Mouse (Mus musculus): ENCODE results near the gene 9130023H24Rik. TPM values are rescaled to one million over a fixed set of nuclear protein-coding genes. Genes with fewer than 3 reads are reported as not detected.
A peak's percentile ranks its signal among the peaks of the same experiment; 100 is the strongest.

9130023H24Rik gene
- polyA plus RNA-seq, 1 experiment from 2014 or later = 11.5 TPM

DNA sequence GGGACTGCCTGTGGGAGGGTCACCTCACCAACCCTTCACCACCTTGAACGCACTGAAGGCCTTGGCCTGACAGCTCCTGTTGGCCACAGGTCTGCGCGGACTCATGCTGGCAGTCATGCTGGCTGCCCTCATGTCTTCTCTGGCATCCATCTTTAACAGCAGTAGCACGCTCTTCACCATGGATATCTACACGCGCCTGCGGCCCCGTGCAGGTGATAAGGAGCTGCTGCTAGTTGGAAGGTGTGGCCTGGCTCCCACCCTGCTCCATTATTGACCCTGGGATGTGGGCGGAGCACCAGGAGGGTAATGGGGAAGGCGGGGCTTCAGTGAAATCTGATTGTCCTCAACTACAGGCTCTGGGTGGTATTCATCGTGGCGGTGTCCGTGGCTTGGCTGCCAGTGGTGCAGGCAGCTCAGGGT, 32.6 kb upstream of the 9130023H24Rik start:
- ATAC-seq (ENCODE audit: low FRiP score, low TSS enrichment) = no peak
- H3K9me3 ChIP-seq (ENCODE audit: control insufficient read depth, low read length) = no peaks in the 10 kb centered on the region
- WGBS = 61% methylated on average over 13 of the region's 13 CpGs

GRCm38 (mm10) chr7:128267813-128268212, 30.0 kb upstream of the 9130023H24Rik start:
- no peaks in the 10 kb centered on the region for H3K9me3 ChIP-seq (ENCODE audit: control insufficient read depth, low read length)
- no peak overlapping the region for H3K9ac ChIP-seq (replicated peaks; ENCODE audit: low read length)
- no peak overlapping the region for H3K27ac ChIP-seq (replicated peaks; ENCODE audit: low read depth, low read length)
- no peaks in the 10 kb centered on the region for H3K4me1 ChIP-seq (ENCODE audit: control insufficient read depth, insufficient read depth, low read length)
- peaks cover 18% of the 10 kb centered on the region for H3K36me3 ChIP-seq (ENCODE audit: control insufficient read depth, insufficient read depth, low read length)
- ATAC-seq (ENCODE audit: low FRiP score, low TSS enrichment) (no peak), DNase-seq (no peak)
- no peak overlapping the region for H3K4me3 ChIP-seq (replicated peaks; ENCODE audit: low read depth, low read length)
- no peak overlapping the region for H3K4me2 ChIP-seq (ENCODE audit: low read length)
- H3K27me3 ChIP-seq (ENCODE audit: control insufficient read depth, insufficient read depth, low read length) = no peaks in the 10 kb centered on the region
- 90% methylated on average over 7 of the region's 7 CpGs for WGBS

More for the DNA sequence above, 32.6 kb upstream of the 9130023H24Rik start:
- no peak overlapping the region for H3K4me3 ChIP-seq (replicated peaks; ENCODE audit: low read depth, low read length)
- no peaks in the 10 kb centered on the region for H3K27me3 ChIP-seq (ENCODE audit: control insufficient read depth, insufficient read depth, low read length)
- H3K27ac ChIP-seq (replicated peaks; ENCODE audit: low read depth, low read length) = no peak overlapping the region
- DNase-seq = no peak
- no peak overlapping the region for H3K4me2 ChIP-seq (ENCODE audit: low read length)
- H3K4me1 ChIP-seq (ENCODE audit: control insufficient read depth, insufficient read depth, low read length) = no peaks in the 10 kb centered on the region
- H3K36me3 ChIP-seq (ENCODE audit: control insufficient read depth, insufficient read depth, low read length) = peaks cover 36% of the 10 kb centered on the region
- no peak overlapping the region for H3K9ac ChIP-seq (replicated peaks; ENCODE audit: low read length)

- no peaks in the 10 kb centered on the region for H3K4me1 ChIP-seq (ENCODE audit: control insufficient read depth, insufficient read depth, low read length)
- H3K4me2 ChIP-seq (ENCODE audit: low read length) = no peak overlapping the region
- no peaks in the 10 kb centered on the region for H3K9me3 ChIP-seq (ENCODE audit: control insufficient read depth, low read length)
- no peak for ATAC-seq (ENCODE audit: low FRiP score, low TSS enrichment)
- no peak overlapping the region for H3K9ac ChIP-seq (replicated peaks; ENCODE audit: low read length)
- no peak overlapping the region for H3K4me3 ChIP-seq (replicated peaks; ENCODE audit: low read depth, low read length)
- WGBS = 69% methylated on average over 13 of the region's 13 CpGs
- no peak for DNase-seq
- H3K27me3 ChIP-seq (ENCODE audit: control insufficient read depth, insufficient read depth, low read length) = no peaks in the 10 kb centered on the region
- no peak overlapping the region for H3K27ac ChIP-seq (replicated peaks; ENCODE audit: low read depth, low read length)
- peaks cover 17% of the 10 kb centered on the region for H3K36me3 ChIP-seq (ENCODE audit: control insufficient read depth, insufficient read depth, low read length)
Measured at GRCm38 (mm10) chr7:128267391-128267790, 29.6 kb upstream of the 9130023H24Rik start.

- Histone ChIP-seq H3K9me3 (ENCODE audit: control insufficient read depth, low read length) (no peaks in the 10 kb centered on the region), H3K4me2 (ENCODE audit: low read length) (no peak overlapping the region), H3K27ac (replicated peaks; ENCODE audit: low read depth, low read length) (no peak overlapping the region), H3K4me3 (replicated peaks; ENCODE audit: low read depth, low read length) (no peak overlapping the region), H3K9ac (replicated peaks; ENCODE audit: low read length) (no peak overlapping the region), H3K4me1 (ENCODE audit: control insufficient read depth, insufficient read depth, low read length) (no peaks in the 10 kb centered on the region), H3K27me3 (ENCODE audit: control insufficient read depth, insufficient read depth, low read length) (no peaks in the 10 kb centered on the region), H3K36me3 (ENCODE audit: control insufficient read depth, insufficient read depth, low read length) (peaks cover 3% of the 10 kb centered on the region)
- DNase-seq (no peak), ATAC-seq (ENCODE audit: low FRiP score, low TSS enrichment) (no peak)
- 82% methylated on average over 5 of the region's 5 CpGs for WGBS
Measured at GRCm38 (mm10) chr7:128266056-128266455, 28.2 kb upstream of the 9130023H24Rik start.

DNA sequence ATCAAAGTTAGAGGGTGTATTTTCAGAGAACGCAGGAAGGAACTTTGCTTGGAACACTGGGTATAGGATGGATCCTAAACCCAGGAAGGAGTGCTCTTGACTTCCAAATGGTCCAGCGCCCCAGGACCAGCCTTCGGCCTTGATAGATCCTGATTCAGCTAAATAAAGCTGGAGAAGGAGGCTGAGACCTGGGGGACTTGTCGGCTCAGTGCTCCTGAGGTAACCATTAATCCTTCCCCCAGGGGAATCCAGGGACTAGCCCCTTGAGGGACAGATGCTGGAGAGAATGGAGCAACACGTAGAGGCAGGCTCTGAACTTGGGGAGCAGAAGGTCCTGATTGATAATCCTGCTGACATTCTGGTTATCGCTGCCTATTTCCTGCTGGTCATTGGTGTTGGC, 27.6 kb upstream of the 9130023H24Rik start, which contains the start of gene Slc5a2:
TSS of gene Slc5a2 (plus strand) at position 247 of the 400 bp plus-strand sequence.
- 0 out of 2 replicates have a peak, but pooled peaks cover 2% of the 10 kb centered on the region for H3K36me3 ChIP-seq (ENCODE audit: control insufficient read depth, insufficient read depth, low read length)
- DNase-seq (no peak), ATAC-seq (ENCODE audit: low FRiP score, low TSS enrichment) (no peak)
- no peaks in the 10 kb centered on the region for H3K27me3 ChIP-seq (ENCODE audit: control insufficient read depth, insufficient read depth, low read length)
- no peak within 1 kb of the TSS for H3K4me3 ChIP-seq (replicated peaks; ENCODE audit: low read depth, low read length)
- no peaks in the 10 kb centered on the region for H3K9me3 ChIP-seq (ENCODE audit: control insufficient read depth, low read length)
- no peak within 1 kb of the TSS for H3K27ac ChIP-seq (replicated peaks; ENCODE audit: low read depth, low read length)
- H3K9ac ChIP-seq (replicated peaks; ENCODE audit: low read length) = no peak within 1 kb of the TSS
- 84% methylated on average over 6 of the region's 6 CpGs for WGBS
- no peaks in the 10 kb centered on the region for H3K4me1 ChIP-seq (ENCODE audit: control insufficient read depth, insufficient read depth, low read length)
- H3K4me2 ChIP-seq (ENCODE audit: low read length) = no peak within 1 kb of the TSS

DNA sequence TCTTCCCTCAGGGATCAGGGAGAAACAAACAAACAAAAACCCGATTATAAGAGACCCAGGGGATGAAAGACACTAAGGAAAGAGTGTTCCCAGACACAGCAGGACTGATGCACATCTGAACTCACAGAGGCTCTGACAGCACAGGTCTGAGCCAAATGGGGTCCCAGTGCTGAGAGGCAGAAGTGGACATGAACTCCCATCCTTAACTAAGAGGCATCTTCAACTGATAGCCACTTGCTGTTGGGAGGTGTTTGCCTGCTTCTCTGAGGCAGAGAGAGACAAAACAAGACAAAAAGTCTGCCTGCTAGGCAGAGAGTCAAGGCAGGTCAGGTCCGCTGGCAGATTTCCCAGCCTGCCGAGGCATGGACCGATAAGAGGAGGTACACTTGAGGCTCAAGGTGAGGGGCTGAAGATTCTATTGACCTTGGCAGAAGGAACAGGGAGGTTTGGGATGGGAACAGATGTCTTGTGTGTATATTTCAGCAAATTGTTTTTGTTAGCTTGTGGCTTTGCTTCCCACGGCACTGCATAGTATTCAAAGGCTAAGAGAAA, 19.0 kb upstream of the 9130023H24Rik start:
- 74% methylated on average over 5 of the region's 5 CpGs for WGBS
- DNase-seq = no peak

DNA sequence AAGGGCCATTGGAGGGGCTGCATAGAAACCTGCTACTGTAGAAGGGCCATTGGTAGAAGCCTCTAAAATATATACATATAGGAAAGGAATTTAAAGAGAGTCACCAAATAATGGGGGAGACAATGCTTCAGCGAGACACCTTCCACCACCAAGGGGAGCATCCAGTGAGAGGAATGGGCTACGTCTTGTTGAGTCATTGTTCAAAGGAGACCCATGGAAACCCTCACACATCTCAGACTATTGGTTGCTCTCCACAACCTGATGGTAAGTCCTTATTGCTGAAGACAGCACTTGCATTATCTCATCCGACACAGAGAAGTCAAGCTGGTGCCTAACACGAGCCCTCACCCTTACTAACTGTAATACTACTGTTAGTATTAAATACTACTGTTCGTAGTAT, 17.9 kb upstream of the 9130023H24Rik start:
- WGBS = 87% methylated on average over 5 of the region's 5 CpGs
- no peak overlapping the region for H3K4me3 ChIP-seq (replicated peaks; ENCODE audit: low read depth, low read length)
- H3K4me2 ChIP-seq (ENCODE audit: low read length) = no peak overlapping the region
- H3K9me3 ChIP-seq (ENCODE audit: control insufficient read depth, low read length) = no peaks in the 10 kb centered on the region
- no peak overlapping the region for H3K27ac ChIP-seq (replicated peaks; ENCODE audit: low read depth, low read length)
- peaks cover 4% of the 10 kb centered on the region; the same call in 1 of the 2 replicates for H3K27me3 ChIP-seq (ENCODE audit: control insufficient read depth, insufficient read depth, low read length)
- ATAC-seq (ENCODE audit: low FRiP score, low TSS enrichment) (no peak), DNase-seq (no peak)
- no peaks in the 10 kb centered on the region for H3K36me3 ChIP-seq (ENCODE audit: control insufficient read depth, insufficient read depth, low read length)
- H3K4me1 ChIP-seq (ENCODE audit: control insufficient read depth, insufficient read depth, low read length) = 0 out of 2 replicates have a peak, but pooled peaks cover 6% of the 10 kb centered on the region
- no peak overlapping the region for H3K9ac ChIP-seq (replicated peaks; ENCODE audit: low read length)

More for the DNA sequence above, 19.0 kb upstream of the 9130023H24Rik start:
- no peak overlapping the region for H3K27ac ChIP-seq (replicated peaks; ENCODE audit: low read depth, low read length)
- no peak overlapping the region for H3K4me3 ChIP-seq (replicated peaks; ENCODE audit: low read depth, low read length)
- peaks cover 2% of the 10 kb centered on the region; the same call in 1 of the 2 replicates for H3K27me3 ChIP-seq (ENCODE audit: control insufficient read depth, insufficient read depth, low read length)
- no peak overlapping the region for H3K4me2 ChIP-seq (ENCODE audit: low read length)
- H3K4me1 ChIP-seq (ENCODE audit: control insufficient read depth, insufficient read depth, low read length) = 0 out of 2 replicates have a peak, but pooled peaks cover 6% of the 10 kb centered on the region
- no peak overlapping the region for H3K9ac ChIP-seq (replicated peaks; ENCODE audit: low read length)
- no peaks in the 10 kb centered on the region for H3K9me3 ChIP-seq (ENCODE audit: control insufficient read depth, low read length)
- no peak for ATAC-seq (ENCODE audit: low FRiP score, low TSS enrichment)
- H3K36me3 ChIP-seq (ENCODE audit: control insufficient read depth, insufficient read depth, low read length) = no peaks in the 10 kb centered on the region

- no peak overlapping the region for H3K9ac ChIP-seq (replicated peaks; ENCODE audit: low read length)
- H3K9me3 ChIP-seq (ENCODE audit: control insufficient read depth, low read length) = no peaks in the 10 kb centered on the region
- no peaks in the 10 kb centered on the region for H3K36me3 ChIP-seq (ENCODE audit: control insufficient read depth, insufficient read depth, low read length)
- no peak overlapping the region for H3K4me3 ChIP-seq (replicated peaks; ENCODE audit: low read depth, low read length)
- WGBS = 66% methylated on average over 2 of the region's 2 CpGs
- 0 out of 2 replicates have a peak, but pooled peaks cover 6% of the 10 kb centered on the region for H3K4me1 ChIP-seq (ENCODE audit: control insufficient read depth, insufficient read depth, low read length)
- H3K27ac ChIP-seq (replicated peaks; ENCODE audit: low read depth, low read length) = no peak overlapping the region
- H3K4me2 ChIP-seq (ENCODE audit: low read length) = no peak overlapping the region
- H3K27me3 ChIP-seq (ENCODE audit: control insufficient read depth, insufficient read depth, low read length) = peaks cover 4% of the 10 kb centered on the region; the same call in 1 of the 2 replicates
- ATAC-seq (ENCODE audit: low FRiP score, low TSS enrichment) (no peak), DNase-seq (no peak)
Measured at GRCm38 (mm10) chr7:128254978-128255377, 17.1 kb upstream of the 9130023H24Rik start.

DNA sequence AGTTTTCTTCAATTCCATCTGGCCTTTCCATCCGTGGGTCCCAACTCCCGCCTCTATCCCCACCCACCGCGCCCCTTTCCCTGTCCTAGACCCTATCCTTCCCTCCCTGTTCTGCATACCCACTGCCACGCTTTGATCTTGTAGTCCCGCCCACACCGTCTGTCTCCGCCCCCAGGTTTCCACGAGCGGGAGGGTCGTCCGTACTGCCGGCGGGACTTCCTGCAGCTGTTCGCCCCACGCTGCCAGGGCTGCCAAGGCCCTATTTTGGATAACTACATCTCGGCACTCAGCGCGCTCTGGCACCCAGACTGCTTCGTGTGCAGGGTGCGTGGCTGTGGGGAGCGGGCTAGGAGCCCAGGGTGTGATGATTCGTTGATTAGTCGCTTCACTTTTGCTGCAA, 14.8 kb upstream of the 9130023H24Rik start:
- 7% methylated on average over 24 of the region's 24 CpGs for WGBS
- H3K27me3 ChIP-seq (ENCODE audit: control insufficient read depth, insufficient read depth, low read length) = peaks cover 4% of the 10 kb centered on the region; the same call in 1 of the 2 replicates
- no peak overlapping the region for H3K27ac ChIP-seq (replicated peaks; ENCODE audit: low read depth, low read length)
- ATAC-seq (ENCODE audit: low FRiP score, low TSS enrichment) = no peak
- peak overlapping the region; percentile 58 for H3K4me2 ChIP-seq (ENCODE audit: low read length)
- no peaks in the 10 kb centered on the region for H3K9me3 ChIP-seq (ENCODE audit: control insufficient read depth, low read length)
- peak overlapping the region; percentile 37 for H3K9ac ChIP-seq (replicated peaks; ENCODE audit: low read length)
- H3K36me3 ChIP-seq (ENCODE audit: control insufficient read depth, insufficient read depth, low read length) = no peaks in the 10 kb centered on the region
- H3K4me3 ChIP-seq (replicated peaks; ENCODE audit: low read depth, low read length) = peak overlapping the region; percentile 29
- DNase-seq = peak; percentile 69
- 0 out of 2 replicates have a peak, but pooled peaks cover 6% of the 10 kb centered on the region for H3K4me1 ChIP-seq (ENCODE audit: control insufficient read depth, insufficient read depth, low read length)

Data from midbrain, embryonic 14.5 days (tissue).